ENCODE assay signal across 23 mouse cellular contexts in the genomic region with DNA sequence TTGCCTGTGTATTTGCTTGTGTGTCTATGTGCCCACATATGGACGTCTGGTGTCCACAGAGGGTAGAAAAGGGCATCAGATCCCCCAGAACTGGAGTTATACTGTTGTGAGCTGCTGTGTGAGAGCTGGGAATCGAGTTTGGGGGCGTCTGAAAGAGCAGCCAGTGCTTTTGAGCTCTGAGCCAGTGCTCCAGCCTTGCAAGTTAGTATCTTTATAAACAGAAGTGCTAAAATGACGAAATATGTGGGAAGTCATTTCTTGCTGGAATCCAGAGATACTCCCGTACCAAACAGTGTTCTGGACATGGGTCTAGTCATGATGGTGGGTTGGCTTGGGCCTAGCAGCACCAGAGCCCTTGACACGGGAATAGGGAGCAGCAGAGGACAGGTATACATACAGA. TPM values are rescaled to one million over a fixed set of nuclear protein-coding genes. Genes with fewer than 3 reads are reported as not detected.
A peak's percentile ranks its signal among the peaks of the same experiment; 100 is the strongest.
DNase-seq lines count a peak whose midpoint lies in the region; ATAC-seq and TF ChIP-seq lines count a peak whose summit lies in the region.
"Had no signal": no experiment of that assay in that cellular context is flagged by ENCODE, and none has a peak within 500 bp of the region (broad histone marks: within the 10 kb centered on the region; RNA-seq: fewer than 3 reads in every experiment).

No protein-coding gene starts in this region.

- no peak for DNase-seq in heart, postnatal 25 days (ENCODE audit: low spot score)
- DNase-seq in heart, adult 2 months = no peak
- peak; percentile 46 for DNase-seq in lung, postnatal 0 days (ENCODE audit: low spot score)
- DNase-seq in lung, adult 18-20 months = no peak

- intact Hi-C loops in heart, postnatal 25 days (cut with DNase I) = loop anchor here (1.0 to 5.0 kb wide), 3 partner anchors 173 to 378 kb away; no protein-coding TSS in a partner anchor
- intact Hi-C loops in heart, adult 2 months (cut with DNase I) = loop anchor here (1.0 to 2.0 kb wide), 2 partner anchors 172 to 227 kb away; no protein-coding TSS in a partner anchor

- H3K9ac ChIP-seq in heart, embryonic 11.5 days (ENCODE audit: low read depth, low read length) = 0 out of 2 replicates have a peak overlapping the region, but pooled peaks have one; percentile 28
- H3K9ac ChIP-seq in heart, embryonic 16.5 days (ENCODE audit: low read length) = peak overlapping the region; percentile 21; the same call in 1 of the 2 replicates
- H3K9ac ChIP-seq in heart, adult 2 months (ENCODE audit: low read depth, low read length) = no peak overlapping the region
- H3K9ac ChIP-seq in lung, postnatal 0 days (replicated peaks; ENCODE audit: low read depth) = no peak overlapping the region
- H3K9ac ChIP-seq: intestine, embryonic 15.5 days; limb, embryonic 13.5 days; liver, embryonic 12.5 days; midbrain, embryonic 13.5 days had no signal

- no peaks in the 10 kb centered on the region for H3K27me3 ChIP-seq in heart, embryonic 11.5 days (ENCODE audit: control insufficient read depth, insufficient read depth, low read length)
- H3K27me3 ChIP-seq in heart, embryonic 16.5 days (ENCODE audit: control insufficient read depth, insufficient read depth, low read length) = no peaks in the 10 kb centered on the region
- H3K27me3 ChIP-seq in heart, adult 2 months (ENCODE audit: control insufficient read depth, insufficient read depth, low read length) = no peaks in the 10 kb centered on the region
- no peaks in the 10 kb centered on the region for H3K27me3 ChIP-seq in lung, postnatal 0 days (replicated peaks; ENCODE audit: insufficient read depth, low read length)
- H3K27me3 ChIP-seq: intestine, embryonic 15.5 days had no signal

- H3K4me2 ChIP-seq in heart, embryonic 11.5 days = no peak overlapping the region
- no peak overlapping the region for H3K4me2 ChIP-seq in heart, embryonic 16.5 days (ENCODE audit: low read depth, low read length)
- no peak overlapping the region for H3K4me2 ChIP-seq in lung, postnatal 0 days (replicated peaks; ENCODE audit: low read depth, low read length)
- H3K4me2 ChIP-seq: intestine, embryonic 15.5 days; limb, embryonic 13.5 days; liver, embryonic 12.5 days; midbrain, embryonic 13.5 days had no signal

- TF ChIP-seq EP300 in heart, adult 2 months (IDR thresholded peaks at IDR 0.05; ENCODE audit: insufficient read depth, low read depth, low read length) = no peak
- no peak for TF ChIP-seq EP300 in lung, postnatal 0 days (IDR thresholded peaks at IDR 0.05)

- no peaks in the 10 kb centered on the region for H3K79me2 ChIP-seq in heart, adult 2 months (replicated peaks; ENCODE audit: control insufficient read depth, insufficient read depth, low read length)

- no peak for ATAC-seq in heart, embryonic 11.5 days (replicated peaks; ENCODE audit: insufficient number of reproducible peaks, low FRiP score, low TSS enrichment)
- ATAC-seq in heart, embryonic 16.5 days (replicated peaks; ENCODE audit: extremely low read depth, insufficient read depth, low FRiP score) = no peak
- no peak for ATAC-seq in lung, postnatal 0 days
- 0 out of 2 replicates have a peak, but pooled peaks have one; percentile 7 for ATAC-seq in erythroblast, adult 5-6 weeks (replicated peaks; ENCODE audit: low FRiP score, poor library complexity, severe bottlenecking)
- ATAC-seq: liver, embryonic 12.5 days; midbrain, embryonic 13.5 days had no signal

- H3K9me3 ChIP-seq in heart, embryonic 11.5 days (replicated peaks; ENCODE audit: control insufficient read depth, low read length) = no peaks in the 10 kb centered on the region
- H3K9me3 ChIP-seq in heart, embryonic 16.5 days (replicated peaks; ENCODE audit: control insufficient read depth, low read length) = no peaks in the 10 kb centered on the region
- H3K9me3 ChIP-seq in lung, postnatal 0 days (ENCODE audit: low read length) = no peaks in the 10 kb centered on the region
- H3K9me3 ChIP-seq: intestine, embryonic 15.5 days; limb, embryonic 13.5 days; liver, embryonic 12.5 days; megakaryocyte, embryonic 14.5 days; midbrain, embryonic 13.5 days had no signal

- no peak for TF ChIP-seq CTCF in heart, adult 2 months (IDR thresholded peaks at IDR 0.05)
- no peak for TF ChIP-seq CTCF in lung, postnatal 0 days (IDR thresholded peaks at IDR 0.05)

- peaks cover 41% of the 10 kb centered on the region for H3K4me1 ChIP-seq in heart, embryonic 11.5 days (ENCODE audit: control insufficient read depth, insufficient read depth, low read length)
- peaks cover 45% of the 10 kb centered on the region for H3K4me1 ChIP-seq in heart, embryonic 16.5 days (ENCODE audit: control insufficient read depth, insufficient read depth, low read length)
- H3K4me1 ChIP-seq in heart, adult 2 months (ENCODE audit: control insufficient read depth, insufficient read depth, low read length) = peaks cover 3% of the 10 kb centered on the region
- peaks cover 17% of the 10 kb centered on the region; the same call in 1 of the 2 replicates for H3K4me1 ChIP-seq in lung, postnatal 0 days (ENCODE audit: insufficient read depth, low read depth, low read length)
- H3K4me1 ChIP-seq: intestine, embryonic 15.5 days had no signal

- TF ChIP-seq POLR2A in heart, adult 2 months (IDR thresholded peaks at IDR 0.05; ENCODE audit: insufficient read depth, low read depth, low read length) = no peak

- peak overlapping the region; percentile 82 for H3K27ac ChIP-seq in heart, embryonic 11.5 days (ENCODE audit: low read depth, low read length)
- peak overlapping the region; percentile 84 for H3K27ac ChIP-seq in heart, embryonic 16.5 days (ENCODE audit: low read length)
- no peak overlapping the region; the same call in 1 of the 2 replicates for H3K27ac ChIP-seq in heart, adult 2 months
- H3K27ac ChIP-seq in lung, postnatal 0 days (ENCODE audit: low read length) = peak overlapping the region; percentile 38; the same call in 1 of the 2 replicates
- H3K27ac ChIP-seq: hindbrain, postnatal 0 days; intestine, embryonic 15.5 days; kidney, postnatal 0 days; limb, embryonic 13.5 days; liver, embryonic 12.5 days; midbrain, embryonic 13.5 days had no signal

- WGBS in heart, embryonic 11.5 days (ENCODE audit: insufficient replicate concordance) = 59% methylated on average over 6 of the region's 6 CpGs
- WGBS in heart, embryonic 16.5 days = 66% methylated on average over 6 of the region's 6 CpGs
- 77% methylated on average over 6 of the region's 6 CpGs for WGBS in heart, adult 2 months
- 57% methylated on average over 6 of the region's 6 CpGs for WGBS in lung, postnatal 0 days

- no peak overlapping the region for H3K4me3 ChIP-seq in heart, embryonic 11.5 days (ENCODE audit: low read depth, low read length)
- H3K4me3 ChIP-seq in heart, embryonic 16.5 days (ENCODE audit: low read length) = no peak overlapping the region
- no peak overlapping the region for H3K4me3 ChIP-seq in heart, adult 2 months
- H3K4me3 ChIP-seq in lung, postnatal 0 days (ENCODE audit: low read depth, low read length) = no peak overlapping the region
- H3K4me3 ChIP-seq: intestine, embryonic 15.5 days; limb, embryonic 13.5 days; liver, embryonic 12.5 days; megakaryocyte, embryonic 14.5 days; midbrain, embryonic 13.5 days had no signal

- no peaks in the 10 kb centered on the region for H3K36me3 ChIP-seq in heart, embryonic 11.5 days (ENCODE audit: control insufficient read depth, insufficient read depth, low read length)
- no peaks in the 10 kb centered on the region for H3K36me3 ChIP-seq in heart, embryonic 16.5 days (ENCODE audit: control insufficient read depth, insufficient read depth)
- no peaks in the 10 kb centered on the region for H3K36me3 ChIP-seq in heart, adult 2 months (ENCODE audit: control insufficient read depth, insufficient read depth, low read length)
- no peaks in the 10 kb centered on the region for H3K36me3 ChIP-seq in lung, postnatal 0 days (ENCODE audit: insufficient read depth, low read length)
- H3K36me3 ChIP-seq: intestine, embryonic 15.5 days; limb, embryonic 13.5 days; liver, embryonic 12.5 days; midbrain, embryonic 13.5 days had no signal

RNA-seq across cellular contexts. Expression of a gene that starts 13.4 kb away (rescaled TPM):
- polyA plus RNA-seq in heart, embryonic 11.5 days (2014; fragmentation: Nextera tagmentation; extraction: Ambion mirVana) = 20.7 and 22.7 TPM in 2 replicates
- total RNA-seq in heart, postnatal 25 days (2021) = under 1 TPM; 0.75 to 0.87 TPM
- 15.9 and 17.7 TPM in 2 replicates for polyA plus RNA-seq in heart, embryonic 16.5 days (2015; fragmentation: Nextera tagmentation; extraction: Ambion mirVana)
- total RNA-seq in heart, adult 2 months (2021) = 1 to 10 TPM; 1.3 to 1.6 TPM
- polyA plus RNA-seq in heart, adult 2 months (2012; rRNA removed) = 0.23 and 0.31 TPM in 2 replicates
- polyA plus RNA-seq in lung, postnatal 0 days (2015; fragmentation: Nextera tagmentation; extraction: Ambion mirVana) = 0.93 and 1.5 TPM in 2 replicates
- total RNA-seq in erythroblast, adult 5-6 weeks (2015; ENCODE audit: low replicate concordance) = 71.3 and 75.9 TPM in 2 replicates
- 68.2 and 121 TPM in 2 replicates for total RNA-seq in erythroblast, adult 5-6 weeks (2017; ENCODE audit: low replicate concordance)

RNA-seq across cellular contexts. Expression of a gene that starts 13.8 kb away (rescaled TPM):
- polyA plus RNA-seq in heart, embryonic 11.5 days (2014; fragmentation: Nextera tagmentation; extraction: Ambion mirVana) = 22.4 and 32.2 TPM in 2 replicates
- 10 to 100 TPM; 53.0 to 60.1 TPM for total RNA-seq in heart, postnatal 25 days (2021)
- 33.9 and 34.2 TPM in 2 replicates for polyA plus RNA-seq in heart, embryonic 16.5 days (2015; fragmentation: Nextera tagmentation; extraction: Ambion mirVana)
- total RNA-seq in heart, adult 2 months (2021) = 10 to 100 TPM; 34.4 to 49.9 TPM
- 20.4 and 24.2 TPM in 2 replicates for polyA plus RNA-seq in heart, adult 2 months (2012; rRNA removed)
- polyA plus RNA-seq in lung, postnatal 0 days (2015; fragmentation: Nextera tagmentation; extraction: Ambion mirVana) = 22.4 and 25.8 TPM in 2 replicates
- 1.9 and 5.6 TPM in 2 replicates for total RNA-seq in erythroblast, adult 5-6 weeks (2015; ENCODE audit: low replicate concordance)
- 3.9 and 4.6 TPM in 2 replicates for total RNA-seq in erythroblast, adult 5-6 weeks (2017; ENCODE audit: low replicate concordance)

RNA-seq across cellular contexts. Expression of a gene that starts 46.9 kb away (rescaled TPM):
- polyA plus RNA-seq in heart, embryonic 11.5 days (2014; fragmentation: Nextera tagmentation; extraction: Ambion mirVana) = 1,436 and 1,472 TPM in 2 replicates
- 1,000 to 10,000 TPM; 2,113 to 2,237 TPM for total RNA-seq in heart, postnatal 25 days (2021)
- polyA plus RNA-seq in heart, embryonic 16.5 days (2015; fragmentation: Nextera tagmentation; extraction: Ambion mirVana) = 1,973 and 1,982 TPM in 2 replicates
- total RNA-seq in heart, adult 2 months (2021) = 1,000 to 10,000 TPM; 1,931 to 2,301 TPM
- polyA plus RNA-seq in heart, adult 2 months (2012; rRNA removed) = 773 and 781 TPM in 2 replicates
- polyA plus RNA-seq in lung, postnatal 0 days (2015; fragmentation: Nextera tagmentation; extraction: Ambion mirVana) = 32.0 and 42.2 TPM in 2 replicates
- total RNA-seq in erythroblast, adult 5-6 weeks (2015; ENCODE audit: low replicate concordance) = 6.7 and 11.0 TPM in 2 replicates
- 3.0 TPM in 1 of 2 replicates, not detected in the other for total RNA-seq in erythroblast, adult 5-6 weeks (2017; ENCODE audit: low replicate concordance)
- total RNA-seq: adrenal gland, adult 2 months; adrenal gland, postnatal 36 days; hindbrain, postnatal 0 days; layer of hippocampus, adult 8-10 months; layer of hippocampus, postnatal 25 days; left cerebral cortex, postnatal 36 days had no signal
- polyA plus RNA-seq: activated CD4-positive, CD25-positive, alpha-beta regulatory T cell, adult 4 months; adrenal gland, adult 2 months; CD4-positive, CD25-positive, alpha-beta regulatory T cell, adult 4 months; forebrain, embryonic 14.5 days; hindbrain, embryonic 11.5 days; hindbrain, postnatal 0 days; kidney, postnatal 0 days had no signal

Comparison
In these comparisons a context has a peak if more than half of its experiments do, and no peak if none do; other contexts are left out.
1. H3K9ac ChIP-seq: peak in heart, embryonic 11.5 days (single experiment) and heart, embryonic 16.5 days (single experiment); none in heart, adult 2 months (single experiment) and lung, postnatal 0 days (single experiment).
2. RNA of a gene that starts 46.9 kb away (polyA plus RNA-seq): 1,973 to 1,982 TPM in heart, embryonic 16.5 days, 1,436 to 1,472 TPM in heart, embryonic 11.5 days and 773 to 781 TPM in heart, adult 2 months; 32.0 to 42.2 TPM in lung, postnatal 0 days; every median in the first group is over 10 times any median in the second.